Mouse (Mus musculus): ENCODE data around the gene Rara.

DNA sequence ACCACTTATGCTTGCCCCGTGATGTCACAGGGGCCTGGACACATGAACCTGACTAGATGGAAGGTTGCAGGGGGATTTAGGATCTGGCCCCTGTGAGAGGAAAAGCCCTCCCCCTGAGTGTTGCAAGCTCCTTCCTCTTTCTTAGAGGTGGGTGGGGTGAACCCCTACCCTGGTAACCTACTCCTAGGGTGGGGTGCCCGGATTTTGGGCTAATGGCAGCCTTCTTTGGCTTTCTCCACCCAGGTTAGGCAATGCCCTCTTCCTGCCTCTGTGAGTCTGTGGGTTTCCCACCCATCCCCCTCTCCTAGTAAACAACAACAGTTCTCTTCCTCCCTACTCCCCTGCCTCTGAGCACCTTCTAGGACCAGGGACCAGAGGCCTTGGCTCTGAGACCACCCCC is 25.1 kb downstream of the Rara start:
- TF ChIP-seq POLR2A (IDR thresholded peaks at IDR 0.05; ENCODE audit: insufficient read depth, low read depth, low read length) (no peak), CTCF (IDR thresholded peaks at IDR 0.05) (no peak), EP300 (IDR thresholded peaks at IDR 0.05; ENCODE audit: insufficient read depth, low read depth, low read length) (no peak)

Measured in heart, adult 2 months (tissue).